In the genomic region with DNA sequence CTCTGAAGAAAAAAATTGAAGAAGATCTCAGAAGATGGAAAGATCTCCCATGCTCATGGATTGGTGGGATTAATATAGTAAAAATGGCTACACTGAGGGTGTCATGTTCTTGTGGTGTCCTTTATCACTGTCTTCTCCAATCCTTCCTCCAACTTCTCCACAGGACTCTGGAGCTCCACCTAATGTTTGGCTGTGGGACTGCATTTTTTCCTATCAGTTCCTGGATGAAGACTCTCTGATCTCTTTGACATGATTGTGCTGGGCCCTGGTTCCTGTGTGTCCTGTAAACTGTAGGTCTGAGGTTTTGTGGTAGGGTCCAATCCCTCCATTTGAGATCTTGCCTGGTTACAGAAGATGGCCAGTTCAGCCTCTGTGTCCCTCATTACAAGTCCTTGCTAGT, we compare ENCODE assay signal across 21 mouse cellular contexts. TPM values are rescaled to one million over a fixed set of nuclear protein-coding genes. Genes with fewer than 3 reads are reported as not detected.
DNase-seq lines count a peak whose midpoint lies in the region; ATAC-seq and TF ChIP-seq lines count a peak whose summit lies in the region.
"Not testable (repeated sequence)": the region's sequence is repeated elsewhere in the genome, so short reads cannot be mapped to it uniquely, and the experiment has no call there.
"Had no signal": no experiment of that assay in that cellular context is flagged by ENCODE, and none has a peak within 500 bp of the region (broad histone marks: within the 10 kb centered on the region; RNA-seq: fewer than 3 reads in every experiment).

No protein-coding gene starts in this region.

- ATAC-seq in limb, embryonic 11.5 days (ENCODE audit: insufficient number of reproducible peaks, low FRiP score, low TSS enrichment, low read depth), result not testable (repeated sequence)

- peak; percentile 30; the same call in 1 of the 2 replicates for TF ChIP-seq CTCF in E14TG2a.4 (conservative IDR thresholded peaks at IDR 0.05; ENCODE audit: low read length)
- peak; percentile 21; the same call in 1 of the 2 replicates for TF ChIP-seq CTCF in cortical plate, adult 2 months (IDR thresholded peaks at IDR 0.05; ENCODE audit: extremely low read depth, insufficient read depth, low read length)

- H3K4me3 ChIP-seq in E14TG2a.4 (replicated peaks; ENCODE audit: low read length); cortical plate, adult 2 months (ENCODE audit: insufficient read depth, low read length); limb, embryonic 11.5 days (ENCODE audit: low read depth, low read length): not testable (repeated sequence)

- not testable (repeated sequence) for H3K27ac ChIP-seq in cortical plate, adult 2 months (ENCODE audit: insufficient read depth, low read length); limb, embryonic 11.5 days (replicated peaks; ENCODE audit: low read depth, low read length)

- not testable (repeated sequence) for TF ChIP-seq POLR2A in cortical plate, adult 2 months (IDR thresholded peaks at IDR 0.05; ENCODE audit: extremely low read depth, insufficient read depth, low read length)

- not testable (repeated sequence) for H3K4me2 ChIP-seq in limb, embryonic 11.5 days (ENCODE audit: low read depth, severe bottlenecking)

- not testable (repeated sequence) for H3K36me3 ChIP-seq in E14TG2a.4 (ENCODE audit: insufficient read depth, low read length); limb, embryonic 11.5 days (ENCODE audit: control insufficient read depth, insufficient read depth, low read length)

- not testable (repeated sequence) for H3K9me3 ChIP-seq in E14TG2a.4 (ENCODE audit: low read length); limb, embryonic 11.5 days (ENCODE audit: control insufficient read depth, low read length)

- H3K4me1 ChIP-seq in E14TG2a.4 (replicated peaks; ENCODE audit: low read depth, low read length); cortical plate, adult 2 months (ENCODE audit: control insufficient read depth, insufficient read depth, low read length); limb, embryonic 11.5 days (ENCODE audit: control insufficient read depth, insufficient read depth, low read length): not testable (repeated sequence)

- H3K9ac ChIP-seq in limb, embryonic 11.5 days (ENCODE audit: low read length), result not testable (repeated sequence)

- H3K27me3 ChIP-seq in E14TG2a.4 (ENCODE audit: insufficient read depth, low read length); limb, embryonic 11.5 days (ENCODE audit: control insufficient read depth, insufficient read depth, low read length): not testable (repeated sequence)

- DNase-seq in adrenal gland, postnatal 10 days, result peak; percentile 57
- DNase-seq in heart, postnatal 36 days, result peak; percentile 15 to 21
- peak; percentile 48 for DNase-seq in kidney, postnatal 10 days
- peak; percentile 31 for DNase-seq in limb, embryonic 11.5 days (ENCODE audit: low spot score)
- peak; percentile 6 for DNase-seq in lung, postnatal 36 days
- DNase-seq in urinary bladder, postnatal 14 days (ENCODE audit: low spot score), result peak; percentile 25

- intact Hi-C loops in heart, postnatal 36 days (cut with DNase I), result not testable (repeated sequence)

RNA-seq across cellular contexts. Expression of a gene that starts 9.2 kb away (rescaled TPM):
- total RNA-seq in adrenal gland, postnatal 10 days (2021), result not detected
- polyA plus RNA-seq in cortical plate, adult 2 months (2012; rRNA removed), result not detected in 2 replicates
- total RNA-seq in heart, postnatal 36 days (2021), result not detected
- not detected in 2 replicates for polyA plus RNA-seq in limb, embryonic 11.5 days (2014; fragmentation: Nextera tagmentation; extraction: Ambion mirVana)
- total RNA-seq: adrenal gland, adult 8-10 months; heart, adult 8-10 months; hematopoietic stem cell, adult 5-6 weeks; left cerebral cortex, postnatal 14 days; megakaryocyte progenitor cell, adult 5-6 weeks had no signal
- polyA plus RNA-seq: forebrain, embryonic 13.5 days; inflammation-experienced regulatory T-cells, adult 6 months; liver, embryonic 13.5 days; midbrain, embryonic 15.5 days; neural tube, embryonic 11.5 days; small intestine, adult 2 months; stomach, embryonic 14.5 days had no signal

RNA-seq across cellular contexts. Expression of a gene that starts 32.5 kb away (rescaled TPM):
- total RNA-seq in adrenal gland, postnatal 10 days (2021), result not detected
- polyA plus RNA-seq in cortical plate, adult 2 months (2012; rRNA removed), result not detected in 2 replicates
- not detected for total RNA-seq in heart, postnatal 36 days (2021)
- polyA plus RNA-seq in limb, embryonic 11.5 days (2014; fragmentation: Nextera tagmentation; extraction: Ambion mirVana), result not detected in 2 replicates
- total RNA-seq: adrenal gland, adult 8-10 months; hematopoietic stem cell, adult 5-6 weeks; left cerebral cortex, postnatal 14 days; megakaryocyte progenitor cell, adult 5-6 weeks had no signal
- polyA plus RNA-seq: C2C12; forebrain, embryonic 13.5 days; inflammation-experienced regulatory T-cells, adult 6 months; liver, embryonic 13.5 days; midbrain, embryonic 15.5 days; neural tube, embryonic 11.5 days; small intestine, adult 2 months; stomach, embryonic 14.5 days had no signal

RNA-seq across cellular contexts. Expression of a gene that starts 57.3 kb away (rescaled TPM):
- total RNA-seq in adrenal gland, postnatal 10 days (2021), result not detected
- polyA plus RNA-seq in cortical plate, adult 2 months (2012; rRNA removed), result not detected in 2 replicates
- not detected for total RNA-seq in heart, postnatal 36 days (2021)
- polyA plus RNA-seq in limb, embryonic 11.5 days (2014; fragmentation: Nextera tagmentation; extraction: Ambion mirVana), result not detected in 2 replicates
- total RNA-seq: adrenal gland, adult 8-10 months; heart, adult 8-10 months; hematopoietic stem cell, adult 5-6 weeks; left cerebral cortex, postnatal 14 days; megakaryocyte progenitor cell, adult 5-6 weeks had no signal
- polyA plus RNA-seq: C2C12; forebrain, embryonic 13.5 days; inflammation-experienced regulatory T-cells, adult 6 months; liver, embryonic 13.5 days; midbrain, embryonic 15.5 days; neural tube, embryonic 11.5 days; small intestine, adult 2 months; stomach, embryonic 14.5 days had no signal

Comparison
In these comparisons a context has a peak if more than half of its experiments do, and no peak if none do; other contexts are left out.
1. DNase-seq: peak in every context shown above with its lines; median percentile 57 in adrenal gland, postnatal 10 days; 48 in kidney, postnatal 10 days; 31 in limb, embryonic 11.5 days; 25 in urinary bladder, postnatal 14 days; 18 in heart, postnatal 36 days; 6 in lung, postnatal 36 days.